Mouse (Mus musculus): ENCODE data around the gene Irak1.
A peak's percentile ranks its signal among the peaks of the same experiment; 100 is the strongest.

Irak1 gene

DNA sequence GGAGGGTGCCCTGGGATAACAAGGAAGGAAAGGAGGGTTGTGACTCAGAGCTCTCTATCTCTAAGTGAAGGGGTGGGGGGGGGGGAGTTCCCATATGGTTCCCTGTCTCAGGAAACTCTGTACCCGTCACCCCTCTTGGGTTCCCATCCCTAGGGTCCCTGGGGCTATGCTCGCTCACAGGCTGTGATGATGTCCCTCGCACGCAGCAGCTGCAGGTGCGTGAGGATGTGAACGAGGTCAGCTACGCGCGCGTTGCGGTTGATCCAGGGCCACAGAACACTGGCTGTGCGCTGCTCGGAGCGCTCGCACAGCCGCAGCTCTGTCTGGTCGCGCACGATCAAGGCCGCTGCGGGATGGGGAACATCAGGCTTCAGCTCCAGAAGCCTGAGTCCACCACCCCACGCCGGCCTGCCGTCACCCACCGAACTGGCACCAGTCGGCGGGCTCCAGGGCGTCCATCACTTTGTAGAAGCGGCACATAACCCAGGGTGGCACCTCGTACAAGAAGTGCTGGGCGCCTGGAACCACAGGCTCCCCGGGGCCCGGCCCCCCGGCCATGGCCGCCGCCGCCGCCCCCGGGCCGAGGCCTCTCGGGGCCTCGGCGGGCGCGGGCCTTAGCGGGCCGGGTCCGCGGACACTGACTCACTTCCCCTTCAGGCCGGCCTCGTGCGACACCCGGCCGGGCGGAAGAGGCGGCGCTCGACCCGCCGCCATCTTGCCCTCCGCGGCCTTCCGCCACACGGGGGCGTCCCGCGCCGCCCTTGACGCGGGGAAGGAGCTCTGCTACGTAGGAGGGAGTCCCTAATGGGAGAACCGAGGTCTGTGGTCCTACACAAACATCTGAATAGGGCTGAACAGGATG, at the start of gene Irak1:
TSS of gene Irak1 (minus strand) at position 731 of the 862 bp plus-strand sequence.
- DNase-seq: peak; percentile 79

DNA sequence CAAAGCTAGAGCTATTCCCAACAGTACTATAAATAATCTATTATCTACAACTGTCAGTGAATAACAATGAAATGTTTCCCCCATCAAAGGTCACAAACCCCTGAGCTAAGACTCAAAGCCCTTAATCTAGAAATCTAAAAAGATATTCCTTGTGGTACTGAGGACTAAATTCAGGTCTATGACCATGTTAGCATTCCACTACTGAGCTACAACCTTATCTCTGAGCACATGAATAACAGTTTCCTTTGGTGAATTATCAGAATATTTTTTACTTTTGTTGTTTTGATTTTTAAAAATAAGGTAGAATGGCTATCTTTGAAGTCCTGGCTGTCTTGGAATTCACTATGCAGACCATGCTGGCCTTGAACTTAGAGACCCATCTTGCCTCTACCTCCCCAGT, 47.1 kb upstream of the Irak1 start:
- DNase-seq: no peak

DNA sequence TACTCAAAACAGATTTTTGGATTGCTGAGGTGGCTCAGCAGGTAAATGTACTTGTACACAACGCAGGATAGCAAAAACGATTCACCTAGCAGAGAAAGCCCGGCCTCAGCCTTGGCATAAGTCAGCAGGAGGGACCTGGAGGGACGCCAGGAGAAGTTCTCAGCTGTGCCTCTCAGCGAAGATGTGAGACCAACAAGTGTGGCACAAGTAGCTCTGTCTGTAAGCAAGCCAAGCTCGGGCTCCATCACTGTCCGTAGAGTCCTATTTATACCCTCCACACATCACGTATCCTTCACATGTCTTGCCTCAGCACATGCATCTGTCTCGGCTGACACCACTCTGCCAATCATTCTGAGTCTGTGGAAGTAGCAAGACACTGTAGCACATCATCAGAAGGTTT, 44.2 kb upstream of the Irak1 start:
- peak; percentile 10 for DNase-seq

DNA sequence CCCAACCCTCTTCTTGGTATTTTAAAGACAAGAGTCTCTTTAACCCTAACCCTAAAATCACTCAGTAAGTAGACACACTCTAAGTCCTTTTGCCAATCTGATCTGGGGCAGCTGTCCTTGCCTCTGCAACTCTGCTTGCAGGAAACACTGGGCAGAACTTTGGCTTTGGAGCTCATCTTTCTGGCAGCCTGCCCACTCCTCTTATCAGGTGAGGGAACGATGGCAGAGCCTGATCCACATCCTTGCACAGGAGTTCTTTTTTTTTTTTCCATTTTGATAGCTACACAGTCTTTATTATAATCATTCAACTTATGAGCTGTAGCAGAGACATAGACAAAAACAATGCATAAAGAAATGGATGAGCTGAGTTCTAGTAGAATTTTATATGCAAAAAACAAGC, 21.4 kb upstream of the Irak1 start:
- no peak for DNase-seq

DNA sequence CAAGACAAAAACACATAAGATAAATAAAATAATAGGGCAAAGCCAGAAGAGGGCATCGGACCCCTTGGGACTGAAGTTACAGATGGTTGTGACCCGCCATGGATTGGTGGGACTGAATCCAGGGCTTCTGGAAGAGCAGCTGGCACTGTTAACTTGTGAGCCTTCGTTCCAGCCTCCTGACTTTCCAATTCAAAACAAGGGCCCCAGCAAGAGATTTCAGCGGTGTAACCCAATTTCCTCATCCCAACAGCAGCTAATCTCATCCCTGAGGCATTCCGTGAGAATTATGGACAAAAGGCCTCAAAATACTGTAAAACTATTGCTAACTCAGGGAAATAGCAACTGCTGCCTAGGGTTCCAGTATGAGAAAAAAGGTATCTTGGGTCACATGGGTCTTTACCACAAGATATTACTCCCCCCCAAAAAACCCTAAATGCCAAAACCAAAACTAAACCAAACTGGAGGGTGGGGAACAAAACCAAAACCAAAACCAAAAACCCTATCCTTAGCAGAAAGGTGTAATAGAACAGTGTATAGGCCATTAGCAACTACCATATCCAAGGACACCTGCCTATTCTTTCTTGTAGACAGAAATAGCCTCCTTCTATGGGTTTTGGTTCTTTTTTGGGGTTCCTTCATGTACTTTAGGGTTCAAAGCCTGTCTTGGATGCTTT, 14.1 kb upstream of the Irak1 start:
- no peak for DNase-seq

DNA sequence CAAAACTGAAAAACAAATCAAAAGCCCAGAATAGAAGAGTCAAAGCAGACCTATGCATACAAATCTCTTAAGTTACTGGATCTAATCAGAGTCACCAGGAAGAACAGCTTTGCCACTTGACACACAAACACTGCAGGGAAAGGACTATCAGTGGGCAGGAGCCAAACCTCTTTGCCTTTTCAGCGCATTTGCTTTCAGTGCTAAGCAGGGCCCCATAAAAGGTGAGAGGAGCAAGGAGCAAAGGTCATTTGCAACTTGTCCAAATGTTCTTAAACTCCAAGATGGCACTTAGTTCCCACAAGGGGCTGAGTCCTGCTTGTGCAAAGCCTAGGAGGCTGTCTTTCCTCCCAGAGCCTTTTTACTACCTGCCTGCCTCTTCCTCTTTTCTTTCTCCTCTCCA, 6.3 kb upstream of the Irak1 start:
- DNase-seq: no peak

DNA sequence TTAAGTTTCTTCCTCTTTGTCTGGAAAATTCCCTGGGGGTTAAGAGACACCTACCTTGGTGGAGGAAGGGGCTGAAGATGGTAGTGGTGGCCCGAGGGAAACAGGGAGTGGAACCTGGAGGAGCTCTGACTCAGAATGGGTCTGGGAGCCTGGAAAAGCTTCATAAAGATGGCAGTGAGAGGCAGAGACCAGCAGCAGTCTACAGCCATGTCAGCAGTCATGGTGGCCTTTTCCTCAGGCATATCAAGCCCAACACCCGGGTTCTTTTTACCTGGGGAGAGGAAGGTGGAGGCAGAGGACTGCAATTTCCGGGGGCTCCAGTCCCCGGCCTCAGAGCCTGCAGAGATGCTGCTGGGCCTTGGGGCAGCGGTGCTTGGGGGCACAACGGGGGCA, 927 bp downstream of the Irak1 start:
- no peak for DNase-seq

DNA sequence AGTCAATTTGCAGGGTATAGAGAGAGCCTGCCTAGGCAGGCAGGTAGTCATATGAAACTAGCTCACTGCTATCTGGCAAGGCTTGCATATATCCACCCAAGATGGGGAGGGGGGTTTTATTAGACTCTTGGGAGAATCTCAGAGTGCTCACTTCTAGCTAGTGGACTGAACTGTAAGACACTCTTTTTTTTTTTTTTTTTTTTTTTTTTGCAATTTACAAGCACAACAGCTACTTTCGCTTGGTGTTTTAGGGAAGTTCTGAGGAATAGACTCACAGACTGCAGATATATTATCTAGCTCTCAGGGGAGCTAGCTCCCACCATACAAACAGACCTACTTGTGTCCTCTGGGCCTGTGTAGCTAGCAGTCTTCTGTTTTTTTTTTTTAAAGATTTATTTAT, 9.1 kb downstream of the Irak1 start:
- DNase-seq: no peak

DNA sequence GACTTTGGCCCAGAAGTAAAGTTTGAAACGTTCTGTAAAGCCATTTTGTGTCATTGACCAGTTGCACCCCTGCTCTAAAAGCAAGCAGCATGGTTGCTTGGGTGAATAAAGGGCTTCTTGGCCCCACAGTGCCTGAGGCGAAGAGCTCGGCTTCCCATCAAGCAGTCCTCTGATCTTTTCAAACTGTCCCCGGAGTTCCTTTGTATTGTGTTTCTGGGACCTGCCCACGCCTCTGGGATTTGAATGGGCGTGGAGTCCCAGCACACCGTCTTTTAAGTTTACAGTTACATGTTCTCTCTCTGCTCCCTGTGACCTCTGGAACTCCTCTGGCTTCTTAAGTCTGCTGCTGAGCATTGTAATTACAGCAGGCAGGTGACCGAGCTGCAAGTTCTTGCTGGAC, 15.7 kb downstream of the Irak1 start:
- no peak for DNase-seq

DNA sequence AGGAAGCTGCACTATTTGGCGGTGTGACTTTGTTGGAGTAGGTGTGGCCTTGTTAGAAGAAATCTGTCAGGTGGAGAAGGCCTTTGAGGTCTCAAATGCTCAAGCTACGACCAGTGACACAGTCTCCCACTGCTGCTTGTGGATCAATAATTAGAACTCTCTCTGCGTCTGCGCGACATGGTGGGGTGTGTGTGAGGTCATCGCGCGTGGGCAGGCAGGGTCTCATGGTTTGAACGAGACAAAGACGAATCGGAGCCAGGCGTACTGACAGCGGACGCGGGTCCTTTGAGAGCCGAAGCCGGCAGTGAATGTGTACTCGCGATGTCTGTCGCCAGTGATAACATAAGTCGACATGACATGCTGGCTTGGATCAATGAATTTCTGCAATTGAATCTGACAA, 17.3 kb downstream of the Irak1 start:
- no peak for DNase-seq

DNA sequence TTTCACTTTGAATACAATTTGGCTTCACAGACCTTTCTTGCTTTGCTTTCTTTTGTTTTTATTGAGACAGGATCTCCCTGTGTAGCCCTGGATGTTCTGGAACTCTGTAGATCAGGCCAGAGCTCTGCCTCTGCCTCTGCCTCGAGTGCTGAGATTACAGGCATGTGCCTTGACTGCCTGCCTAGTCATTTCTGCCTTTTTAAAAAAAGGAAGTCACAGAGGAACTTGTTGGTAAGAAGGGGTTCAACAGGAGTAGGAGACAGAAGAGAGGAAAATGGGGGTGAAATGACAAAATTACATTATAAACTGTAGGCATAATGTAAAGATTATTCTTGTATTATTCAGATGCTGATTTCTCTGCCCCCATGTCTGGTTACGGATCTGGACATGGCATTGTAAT, 20.1 kb downstream of the Irak1 start:
- DNase-seq: no peak

DNA sequence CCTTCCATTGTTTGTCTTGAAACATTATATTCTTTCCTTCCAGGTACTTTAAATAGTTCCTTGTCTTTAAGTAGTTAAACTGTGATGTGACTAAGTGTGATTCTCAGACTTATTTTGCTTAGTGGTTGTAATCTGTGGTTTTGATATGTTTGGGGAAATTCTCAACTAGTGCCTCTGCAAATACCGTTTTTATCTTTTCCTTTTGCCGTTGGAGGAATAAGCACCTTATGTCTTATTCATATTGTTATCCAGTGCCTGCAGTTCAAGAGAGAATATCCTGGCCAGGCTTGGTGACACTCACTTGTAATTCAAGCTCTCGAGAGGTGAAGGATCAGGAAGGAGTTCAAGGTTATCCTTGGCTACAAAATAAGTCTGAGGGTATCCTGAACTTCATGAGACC, 22.7 kb downstream of the Irak1 start:
- DNase-seq: no peak

DNA sequence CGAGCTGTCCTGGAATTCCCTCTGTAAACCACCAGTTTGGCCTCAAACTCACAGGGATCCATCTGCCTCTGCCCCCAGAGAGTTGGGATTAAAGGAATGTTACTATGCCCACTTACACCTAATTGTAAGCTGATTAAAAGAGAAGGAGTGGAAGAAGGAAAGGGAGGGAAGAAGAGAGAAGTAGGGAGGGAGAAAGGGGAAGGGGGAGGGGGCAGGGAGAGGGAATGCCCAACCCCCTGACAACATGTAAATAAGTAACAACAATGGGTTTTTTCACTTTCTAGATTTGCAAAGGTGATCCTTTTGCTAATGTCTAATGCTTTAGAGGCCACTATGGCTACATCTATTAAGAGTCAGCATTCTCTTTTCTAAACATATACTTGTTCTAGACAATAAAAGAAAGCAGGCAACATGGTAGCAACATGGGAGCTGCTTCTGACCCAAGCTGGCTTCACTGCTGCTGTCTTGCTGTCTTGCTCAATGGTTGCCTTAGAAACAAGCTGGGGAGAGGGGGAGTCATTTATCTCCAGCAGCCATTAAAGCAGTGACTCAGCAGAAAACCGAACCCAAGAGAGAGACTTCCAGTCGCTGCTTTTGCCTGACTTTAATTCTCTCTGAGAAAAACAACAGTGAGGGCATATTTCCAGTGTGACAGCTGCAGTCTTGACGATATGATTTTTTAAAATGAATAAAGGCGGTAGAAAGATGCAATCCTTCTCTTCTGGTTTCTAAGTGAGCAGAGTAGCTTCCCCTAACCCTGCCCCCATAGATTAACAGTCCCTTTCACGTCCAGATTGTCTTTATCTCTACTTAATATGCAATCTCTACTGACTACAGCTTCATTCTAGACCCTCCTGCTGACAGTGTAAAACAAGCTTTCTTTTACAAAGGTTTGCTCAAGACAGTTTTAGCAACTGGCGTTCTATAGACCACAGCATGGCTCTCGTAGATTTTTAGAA, 24.5 kb downstream of the Irak1 start:
- DNase-seq: peak; percentile 9

DNA sequence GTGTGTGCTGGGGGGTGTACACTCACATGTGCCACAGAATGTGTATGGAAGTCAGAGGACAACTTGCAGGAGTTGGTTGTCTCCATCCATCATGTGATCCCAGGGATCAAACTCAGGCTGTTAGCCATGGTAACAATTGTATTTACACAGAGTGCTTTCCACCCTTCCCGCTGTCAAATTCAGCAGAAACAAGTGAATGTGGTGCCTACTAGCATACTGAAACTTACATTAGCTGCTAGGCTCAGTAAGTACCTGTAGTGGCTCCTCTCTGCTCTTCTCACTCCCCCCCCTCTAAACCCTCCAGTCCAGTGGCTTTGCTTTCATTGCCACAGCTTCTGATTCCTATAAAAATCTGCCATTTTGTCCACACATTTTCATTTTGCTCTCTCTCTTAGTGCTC, 45.9 kb downstream of the Irak1 start:
- no peak for DNase-seq

DNA sequence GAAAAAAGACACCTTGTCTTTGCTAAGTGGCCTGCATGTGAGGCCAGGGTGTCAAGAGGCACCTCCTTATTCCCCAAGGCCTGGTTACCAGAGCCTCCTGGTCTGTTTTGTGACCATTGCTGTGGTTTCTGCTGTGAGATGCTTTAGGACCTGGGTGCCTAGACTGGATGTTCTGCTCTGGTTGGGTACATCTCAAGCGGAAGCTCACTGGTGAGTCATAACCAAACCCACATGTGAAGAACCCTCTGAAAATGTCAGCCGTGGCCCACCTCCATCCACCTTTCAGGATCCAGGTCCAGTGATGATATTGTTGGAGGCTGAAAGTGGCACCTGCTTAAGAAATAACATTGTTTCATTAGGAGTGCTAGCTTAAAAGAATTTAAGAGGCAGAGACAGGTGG, 47.4 kb downstream of the Irak1 start:
- no peak for DNase-seq

DNA sequence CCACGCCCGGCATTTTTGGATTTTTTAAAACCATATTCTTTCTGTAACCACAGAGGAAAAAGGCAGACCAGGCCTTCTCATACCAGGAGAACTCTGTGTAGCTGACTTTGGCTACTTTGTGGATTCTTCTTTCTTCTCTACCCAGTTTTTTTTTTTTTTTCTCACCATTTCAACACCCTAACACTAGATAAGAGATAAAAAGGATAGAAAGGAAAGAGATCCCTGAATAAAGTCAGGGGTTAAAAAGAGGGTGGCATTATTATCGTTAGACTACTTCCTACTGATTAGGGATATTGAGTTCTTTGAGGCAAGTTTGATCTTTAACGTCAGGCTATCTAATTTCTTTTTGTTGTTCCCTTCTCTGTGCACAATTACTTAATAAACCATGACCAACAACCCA, 50.9 kb downstream of the Irak1 start:
- no peak for DNase-seq

DNA sequence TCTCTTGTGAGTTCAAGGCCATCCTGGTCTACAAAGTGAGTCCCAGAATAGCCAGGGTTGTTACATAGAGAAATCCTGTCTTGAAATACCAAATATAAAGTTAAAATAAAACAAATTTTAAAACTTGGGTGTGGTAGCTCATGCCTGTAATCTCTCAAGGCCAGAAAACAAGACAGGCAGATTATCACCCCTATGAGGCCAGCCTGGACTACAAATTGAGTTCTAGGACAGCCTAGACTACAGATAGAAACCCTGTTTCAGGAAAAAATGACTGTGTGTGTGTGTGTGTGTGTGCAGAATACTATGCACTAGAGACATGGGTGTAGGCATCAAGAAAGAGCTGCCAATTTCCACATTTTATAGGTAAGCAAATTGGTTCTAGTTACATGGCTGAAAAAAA, 52.9 kb downstream of the Irak1 start:
- DNase-seq: no peak

DNA sequence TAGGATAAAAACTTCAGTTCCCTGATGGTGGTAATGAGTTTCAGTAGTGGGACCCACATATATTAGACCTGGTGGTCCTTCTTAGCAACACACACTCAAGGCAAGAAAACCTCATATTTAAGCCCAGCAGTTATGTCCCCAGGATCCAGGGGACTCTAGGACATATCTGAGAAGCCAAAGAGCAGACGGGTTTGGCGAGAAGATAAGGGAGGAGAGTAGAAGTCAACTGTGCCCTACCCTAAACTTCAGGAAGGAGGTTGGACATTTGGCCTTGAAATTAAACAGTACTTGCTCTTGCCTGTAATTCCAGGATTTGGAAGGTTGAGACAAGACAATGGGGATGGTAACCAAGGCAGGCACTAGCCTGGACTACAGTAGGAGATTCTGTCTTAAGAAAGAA, 54.0 kb downstream of the Irak1 start:
- no peak for DNase-seq

DNA sequence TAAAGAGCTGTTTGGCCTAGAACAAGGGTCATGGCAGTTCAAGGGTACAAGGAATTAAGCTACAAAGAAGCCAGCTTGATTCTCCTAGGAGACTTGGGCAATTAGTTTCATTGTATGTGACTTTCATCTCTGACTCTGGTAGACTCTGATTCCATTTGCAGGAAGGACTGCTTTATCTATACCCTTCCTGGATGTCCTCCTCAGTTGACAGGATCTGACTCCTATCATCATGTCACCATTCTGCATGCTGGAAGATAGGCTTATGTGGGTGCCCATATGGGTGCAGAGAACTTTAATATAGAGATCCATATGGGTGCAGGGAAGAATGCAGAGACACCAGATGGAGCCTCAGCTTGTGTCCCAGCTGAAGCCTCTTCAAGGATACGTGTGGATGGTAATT, 54.6 kb downstream of the Irak1 start:
- DNase-seq: no peak

DNA sequence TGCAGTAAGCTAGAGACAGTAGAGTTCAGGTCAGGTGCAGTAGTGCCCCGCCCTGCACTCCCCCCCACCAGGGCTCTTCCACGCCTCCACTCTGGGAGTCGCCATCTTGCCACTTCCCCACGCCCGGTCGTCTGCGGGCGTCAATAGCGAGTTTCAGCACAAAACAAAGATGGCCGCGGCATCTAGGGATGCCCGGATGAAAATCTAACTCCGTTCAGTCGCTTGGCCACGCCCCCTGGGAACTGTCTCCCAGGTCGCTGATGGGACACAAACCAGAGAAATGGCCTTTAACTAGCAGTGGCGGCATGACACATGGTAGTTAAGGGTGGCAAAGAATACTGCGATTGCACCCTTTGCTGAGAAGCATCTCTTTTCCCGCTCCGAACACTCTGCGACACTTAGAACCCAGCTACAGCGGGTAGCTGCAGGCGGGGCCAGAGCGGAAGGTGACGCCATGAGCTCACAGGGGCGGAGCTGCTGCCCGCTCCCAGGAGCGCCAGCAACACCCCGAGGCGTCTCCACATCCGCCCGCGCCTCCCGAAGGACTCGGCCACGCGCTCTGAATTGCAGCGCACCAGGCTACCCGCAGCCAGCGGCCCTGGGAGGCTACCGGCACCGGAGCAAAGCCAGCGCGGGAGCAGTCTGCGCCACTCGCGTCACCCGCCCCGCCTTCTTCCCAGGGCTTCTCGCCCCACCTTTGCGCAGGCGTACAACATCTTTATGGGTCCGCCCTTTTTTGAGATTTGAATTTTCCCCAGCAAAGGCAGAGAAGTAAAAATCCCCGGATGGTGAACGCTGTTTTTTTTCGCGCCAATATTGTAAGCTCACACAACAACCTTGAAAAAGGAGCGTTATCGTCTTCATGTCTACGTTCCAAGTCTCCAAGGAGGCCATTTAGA, 56.3 kb downstream of the Irak1 start:
- DNase-seq: peak; percentile 82

DNA sequence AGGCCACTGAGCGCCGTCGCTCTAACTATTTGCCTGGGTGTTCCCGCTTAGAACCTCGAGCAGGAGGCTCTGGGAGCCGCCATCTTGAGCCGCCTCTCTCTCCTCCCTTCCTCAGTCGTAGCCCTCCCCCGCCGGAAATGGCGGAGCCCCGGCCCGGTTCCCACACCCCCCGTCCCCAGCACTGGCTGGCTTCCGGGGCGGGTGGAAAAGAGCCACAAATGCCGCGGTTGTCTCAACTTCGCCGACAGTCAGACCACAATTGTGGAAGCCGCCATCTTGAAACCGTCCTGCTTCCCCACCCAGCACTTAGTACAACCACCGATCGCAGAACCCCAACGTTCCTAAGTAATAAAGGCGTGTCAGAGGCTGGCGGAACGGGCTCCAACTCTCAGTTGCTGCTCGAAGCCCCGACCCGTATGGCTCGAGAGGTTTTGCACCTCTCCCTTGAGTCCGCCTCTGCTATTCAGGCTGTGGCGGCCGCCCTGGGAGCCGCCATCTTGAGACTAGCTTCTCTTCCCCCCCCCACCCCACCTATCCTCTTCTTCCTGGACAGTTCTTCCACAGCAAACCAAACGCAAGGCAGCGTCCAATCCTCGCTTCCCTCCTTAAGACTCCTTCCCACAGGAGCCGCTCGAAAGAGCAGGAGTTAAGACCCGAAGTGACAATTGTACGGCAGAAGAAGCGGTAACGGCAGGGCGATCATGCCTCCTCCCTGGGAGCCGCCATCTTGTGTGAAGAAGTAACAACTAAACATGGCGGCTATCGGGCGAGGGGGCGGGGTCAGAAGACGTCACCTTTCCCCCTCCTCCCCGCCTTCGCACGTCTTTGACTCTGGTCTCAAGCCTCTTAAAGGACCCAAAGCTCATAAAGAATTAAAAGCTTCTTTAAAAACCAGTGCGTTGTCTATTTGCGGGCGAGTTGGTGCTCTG, 57.2 kb downstream of the Irak1 start, which contains the start of gene Hcfc1:
TSS of gene Hcfc1 (minus strand) at position 110 of the 929 bp plus-strand sequence.
- peak; percentile 85 for DNase-seq
